Mouse (Mus musculus) left cerebral cortex, adult 2 months (tissue): Measurements from ENCODE around the gene Kcnh5. TPM values are rescaled to one million over a fixed set of nuclear protein-coding genes. Genes with fewer than 3 reads are reported as not detected.

Experiments
- DNase-seq, 2 experiments: peaks; one replicate each; pipeline ENCODE4 v3.0.0; 2021 to 2022; ENCODE audit warnings: low spot score in 2 of 2, mixed read lengths in 1 of 2; ENCODE audit errors: extremely low spot score in 1 of 2
- H3K27ac ChIP-seq: fragments of 200-600 bp; 2 replicates; pipeline ENCODE4 v1.8.1; 2022
- H3K4me3 ChIP-seq: fragments of 200-600 bp; 2 replicates; pipeline ENCODE4 v1.8.1; 2022
- CTCF ChIP-seq: fragments of 200-600 bp; IDR thresholded peaks from 2 replicates; pipeline ENCODE4 v1.8.1; 2022; ENCODE audit warnings: antibody characterized with exemption, mild to moderate bottlenecking, moderate library complexity
- intact Hi-C: fragments of 180-260 bp; cut with DNase I; formaldehyde crosslinking; loops from one replicate; pipeline ENCODE4 v1.15.1; 2025
- total RNA-seq, 2 experiments: library from RNA; stranded (reverse); gene quantifications; 2 replicates each; pipeline ENCODE4 v1.2.3; 2021

Kcnh5 gene
- total RNA-seq, 2 experiments from 2014 or later, result 83.7 to 88.1 TPM

DNA sequence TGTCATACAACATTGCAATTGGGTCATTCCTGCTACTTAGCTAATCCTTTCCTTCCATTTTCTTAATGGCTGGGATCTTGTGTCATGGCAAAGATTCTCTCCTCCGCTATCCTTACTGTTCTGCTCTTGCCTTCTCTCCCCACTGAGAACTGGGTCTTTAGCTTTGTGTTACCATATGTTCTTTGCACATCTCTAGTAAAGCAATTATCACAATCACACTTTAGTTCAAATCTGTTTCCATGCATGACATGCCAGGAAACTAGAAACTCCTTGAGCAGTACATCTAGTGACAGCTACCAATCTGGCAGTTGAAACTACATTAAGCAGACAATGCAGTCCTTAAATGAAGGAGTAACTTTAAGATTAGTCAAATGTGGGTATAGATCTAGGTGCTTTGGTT is 86.2 kb downstream of the Kcnh5 start:
- Histone ChIP-seq H3K27ac (no peak overlapping the region; the same call in 1 of the 2 replicates), H3K4me3 (no peak overlapping the region)
- DNase-seq, result no peak
- intact Hi-C loops, result no loop called here
- no peak for TF ChIP-seq CTCF

DNA sequence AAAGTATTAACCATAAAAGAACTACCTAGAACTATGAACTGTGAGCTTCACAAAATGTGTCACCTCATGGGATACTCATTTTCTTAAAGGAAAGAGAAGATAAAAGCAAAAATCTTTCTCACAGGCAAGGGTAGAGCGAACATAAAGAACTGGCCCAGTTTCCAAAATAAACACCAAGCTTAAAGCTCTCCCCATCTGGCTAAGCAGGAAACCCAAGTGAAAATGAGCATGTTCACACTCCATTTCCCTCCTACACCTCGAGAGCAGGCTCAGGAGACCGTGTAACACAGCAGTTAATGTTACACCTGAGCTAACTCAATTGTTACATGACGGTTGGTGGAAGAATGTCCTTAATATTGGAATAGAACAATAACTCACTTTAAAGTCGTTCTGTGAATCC is 100.0 kb downstream of the Kcnh5 start:
- TF ChIP-seq CTCF, result no peak
- intact Hi-C loops, result loop anchor here (5.0 to 10.0 kb wide), 2 partner anchors 100 to 622 kb away; partner anchors contain the start of gene Kcnh5
- no peak for DNase-seq
- no peak overlapping the region for H3K4me3 ChIP-seq
- H3K27ac ChIP-seq, result peak overlapping the region; percentile 29; the same call in 1 of the 2 replicates

DNA sequence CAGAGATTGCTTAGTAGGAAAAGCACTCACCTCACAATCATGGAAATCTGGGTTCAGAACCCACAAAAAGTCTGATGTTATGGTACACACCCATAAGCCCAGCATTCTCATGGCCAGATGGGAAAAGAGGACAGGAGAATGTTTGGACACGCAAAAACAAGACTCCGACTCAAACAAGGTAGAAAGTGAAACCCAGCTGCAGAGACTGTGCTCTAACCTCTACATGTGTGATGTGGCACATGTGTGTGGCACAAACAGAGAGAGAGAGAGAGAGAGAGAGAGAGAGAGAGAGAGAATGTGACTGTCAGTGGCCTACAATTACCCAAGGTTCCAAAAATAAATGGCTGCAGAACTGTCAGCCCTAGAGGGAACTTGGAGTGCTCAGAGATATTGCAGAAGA is 106.1 kb downstream of the Kcnh5 start:
- intact Hi-C loops, result loop anchor here (10.0 kb wide), 1 partner anchor 616 kb away; no protein-coding TSS in a partner anchor
- Histone ChIP-seq H3K4me3 (no peak overlapping the region), H3K27ac (no peak overlapping the region)
- DNase-seq, result no peak
- no peak for TF ChIP-seq CTCF

DNA sequence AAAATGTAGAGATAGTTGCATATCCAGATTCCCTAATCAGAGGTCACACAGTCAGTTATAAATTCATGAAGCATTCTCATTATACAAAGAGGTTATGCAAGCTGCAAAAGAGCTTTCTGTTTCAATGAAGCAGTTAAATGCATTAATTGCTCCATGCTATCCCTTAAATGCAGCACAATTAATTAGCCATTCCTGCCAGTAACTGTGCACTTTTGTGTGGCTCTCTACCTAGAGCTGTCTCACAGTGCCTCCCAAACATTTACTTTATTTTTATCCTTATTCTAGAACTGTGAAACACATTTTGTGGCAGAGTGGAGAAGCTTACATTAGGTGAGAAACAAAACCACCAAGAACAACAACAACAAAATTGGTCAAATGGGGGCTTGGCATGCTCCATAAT is 114.6 kb downstream of the Kcnh5 start:
- Histone ChIP-seq H3K4me3 (no peak overlapping the region), H3K27ac (no peak overlapping the region)
- intact Hi-C loops, result loop anchor here (5.0 kb wide), 1 partner anchor 110 kb away; no protein-coding TSS in a partner anchor
- no peak for DNase-seq
- no peak for TF ChIP-seq CTCF

DNA sequence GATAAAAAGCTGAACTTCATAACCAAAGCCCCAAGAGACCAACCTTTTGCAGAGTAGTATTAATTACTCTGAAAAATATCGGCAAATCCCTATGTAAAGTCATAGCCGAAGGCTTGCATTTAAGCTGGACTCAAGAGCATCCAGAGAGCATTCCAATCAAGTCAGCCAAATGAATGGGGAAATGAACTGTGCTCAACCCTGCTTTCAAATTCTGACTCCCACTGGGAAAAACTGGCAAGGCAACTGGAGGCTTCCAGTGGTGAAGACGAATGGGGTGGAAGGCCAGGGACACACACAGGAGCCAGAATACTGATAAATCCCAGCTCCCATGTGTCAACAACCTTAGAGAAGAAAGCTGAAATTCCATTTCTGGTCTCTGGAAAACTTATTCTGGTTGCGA is 115.4 kb downstream of the Kcnh5 start:
- Histone ChIP-seq H3K27ac (no peak overlapping the region), H3K4me3 (no peak overlapping the region)
- no peak for TF ChIP-seq CTCF
- intact Hi-C loops, result loop anchor here (5.0 kb wide), 1 partner anchor 109 kb away; no protein-coding TSS in a partner anchor
- DNase-seq, result no peak

DNA sequence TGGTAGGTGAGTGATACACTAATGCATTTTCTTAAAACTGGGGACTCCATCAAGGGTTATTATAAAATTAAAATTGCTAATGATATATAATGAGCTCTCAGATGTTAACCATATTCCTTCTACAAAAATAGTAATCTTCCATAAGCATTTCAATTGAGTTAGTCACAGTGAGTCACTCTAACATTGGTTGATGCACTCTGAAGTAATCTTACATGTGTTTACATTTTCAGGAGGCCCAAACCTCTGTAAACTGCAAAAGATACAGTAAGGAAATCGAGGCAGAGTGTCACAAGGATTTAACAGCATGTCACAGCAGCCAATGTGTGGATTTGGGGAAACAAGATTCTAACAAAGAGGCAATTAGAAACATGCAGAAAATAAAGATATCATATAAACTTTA is 123.4 kb downstream of the Kcnh5 start:
- no peak for DNase-seq
- intact Hi-C loops, result no loop called here
- no peak for TF ChIP-seq CTCF
- Histone ChIP-seq H3K4me3 (no peak overlapping the region), H3K27ac (no peak overlapping the region)

DNA sequence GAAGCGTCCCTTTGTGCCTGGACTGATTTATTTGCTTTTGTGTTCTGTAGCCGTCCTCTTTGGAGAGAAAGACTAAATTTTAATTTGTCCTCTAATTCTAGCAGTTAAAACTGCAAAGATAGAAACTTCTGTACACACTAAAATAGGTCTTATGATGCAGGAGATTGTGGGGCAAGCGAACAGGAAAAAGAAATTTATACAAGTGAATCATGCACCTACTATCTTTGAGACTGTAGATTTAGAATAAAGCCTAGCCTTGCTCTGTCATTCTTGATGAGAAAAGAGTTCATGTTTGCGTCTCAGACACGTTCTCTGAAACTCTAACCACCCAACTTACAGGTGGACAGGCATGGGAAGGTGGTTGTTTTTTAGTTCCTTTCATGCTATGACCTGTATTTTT is 140.4 kb downstream of the Kcnh5 start:
- no peak overlapping the region for H3K4me3 ChIP-seq
- H3K27ac ChIP-seq, result no peak overlapping the region
- intact Hi-C loops, result no loop called here
- no peak for DNase-seq
- no peak for TF ChIP-seq CTCF

DNA sequence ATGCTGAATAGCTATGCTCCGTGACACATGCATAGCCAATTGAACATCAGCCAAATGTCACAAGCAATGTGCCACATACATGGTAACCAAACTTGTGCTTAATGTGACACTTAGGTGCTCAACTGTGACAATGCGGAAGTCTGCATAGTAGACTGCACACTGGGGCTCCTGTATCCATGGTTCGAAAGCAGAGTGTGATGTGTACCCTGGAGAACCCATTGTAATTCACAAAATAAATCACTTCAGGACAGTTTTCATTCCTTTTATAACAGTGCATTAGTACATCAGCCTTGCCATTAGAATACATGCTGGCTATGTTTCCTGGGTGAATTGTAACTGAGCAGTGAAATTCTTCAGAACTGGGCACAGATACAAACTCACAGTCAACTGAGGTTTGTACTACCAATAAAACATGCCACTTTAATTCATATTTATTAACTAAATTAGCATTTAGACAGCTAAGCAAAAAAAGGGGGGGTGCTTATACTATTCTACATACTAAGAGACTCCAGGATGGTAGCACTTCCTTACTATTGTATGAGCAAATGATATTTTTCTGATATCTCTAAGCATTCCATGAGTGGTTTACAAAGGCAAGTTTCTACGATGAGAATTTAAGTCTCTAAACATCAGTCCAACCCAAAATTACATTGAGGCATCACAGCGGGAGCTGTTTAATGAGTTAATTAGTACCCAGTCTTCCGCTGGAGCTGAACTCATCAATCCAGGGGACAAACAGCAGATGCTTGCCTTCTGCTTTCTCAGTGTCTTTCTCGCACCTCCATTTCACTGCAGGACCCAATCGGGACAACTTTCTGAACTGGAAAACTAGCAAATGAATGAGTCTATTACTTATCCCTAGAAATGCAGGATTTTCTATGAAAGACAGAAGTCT is 144.9 kb downstream of the Kcnh5 start:
- no peak overlapping the region for H3K4me3 ChIP-seq
- TF ChIP-seq CTCF, result no peak
- no peak for DNase-seq
- intact Hi-C loops, result no loop called here
- no peak overlapping the region for H3K27ac ChIP-seq

DNA sequence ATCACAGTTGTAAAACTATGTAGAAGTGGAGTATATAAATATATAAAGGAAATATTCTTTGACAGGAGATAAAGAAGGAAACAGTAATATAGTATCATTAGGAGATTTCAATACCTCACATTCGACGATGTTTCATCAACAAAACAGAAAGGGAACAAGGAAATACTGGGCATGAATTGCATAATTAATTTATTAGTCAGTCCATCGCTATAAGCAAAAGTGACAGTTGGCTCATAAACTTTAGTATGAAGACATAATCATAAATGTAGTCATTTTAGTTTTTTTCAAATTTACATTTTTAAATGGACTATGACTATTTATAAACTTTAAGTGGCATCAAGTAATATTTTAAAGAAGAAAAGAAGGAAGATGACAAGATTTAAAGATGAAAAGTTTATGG is 205.9 kb downstream of the Kcnh5 start:
- Histone ChIP-seq H3K4me3 (no peak overlapping the region), H3K27ac (no peak overlapping the region)
- no peak for TF ChIP-seq CTCF
- no peak for DNase-seq
- intact Hi-C loops, result loop anchor here (5.0 kb wide), 1 partner anchor 206 kb away; the partner anchor contains the start of gene Kcnh5

DNA sequence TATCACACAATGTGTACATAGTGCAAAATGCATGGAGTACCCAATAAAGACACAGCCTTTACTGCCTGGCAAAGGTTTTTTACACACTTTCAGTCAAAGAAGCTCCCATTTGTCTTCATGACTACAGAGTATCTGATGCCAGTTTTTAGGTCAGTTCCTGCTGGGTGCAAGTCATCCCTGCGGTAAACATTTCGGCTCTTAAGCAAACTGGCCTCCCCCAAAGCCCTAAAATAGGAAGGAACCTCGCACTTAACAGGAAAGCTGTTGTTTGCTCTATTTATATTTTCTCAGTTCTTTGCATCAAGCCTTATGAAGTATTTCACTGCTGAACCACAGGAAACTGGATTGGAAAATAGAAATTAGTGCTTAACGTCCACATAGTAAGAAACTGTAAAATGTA is 207.7 kb downstream of the Kcnh5 start:
- H3K4me3 ChIP-seq, result no peak overlapping the region
- no peak for DNase-seq
- no peak overlapping the region for H3K27ac ChIP-seq
- intact Hi-C loops, result loop anchor here (5.0 kb wide), 1 partner anchor 637 kb away; no protein-coding TSS in a partner anchor
- TF ChIP-seq CTCF, result no peak

DNA sequence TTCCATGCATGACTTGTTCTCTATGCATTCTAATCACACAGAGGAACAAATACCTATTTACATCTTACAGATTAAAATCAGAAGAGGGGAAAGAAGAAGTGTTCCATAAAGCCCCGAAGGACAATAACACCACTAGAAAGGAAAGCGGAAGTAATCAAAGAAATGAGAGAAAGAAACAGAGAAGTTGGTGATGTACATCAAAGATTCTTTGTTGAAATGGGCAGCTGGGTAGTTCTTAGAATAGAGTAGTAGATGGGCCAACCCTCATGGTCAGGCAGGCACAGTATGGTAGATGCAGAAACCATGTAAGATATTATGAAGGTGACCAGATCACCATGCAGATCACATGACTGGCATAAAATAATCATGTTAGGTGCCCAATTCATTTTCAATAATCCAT is 210.9 kb downstream of the Kcnh5 start:
- intact Hi-C loops, result loop anchor here (5.0 kb wide), 1 partner anchor 634 kb away; no protein-coding TSS in a partner anchor
- no peak overlapping the region for H3K27ac ChIP-seq

DNA sequence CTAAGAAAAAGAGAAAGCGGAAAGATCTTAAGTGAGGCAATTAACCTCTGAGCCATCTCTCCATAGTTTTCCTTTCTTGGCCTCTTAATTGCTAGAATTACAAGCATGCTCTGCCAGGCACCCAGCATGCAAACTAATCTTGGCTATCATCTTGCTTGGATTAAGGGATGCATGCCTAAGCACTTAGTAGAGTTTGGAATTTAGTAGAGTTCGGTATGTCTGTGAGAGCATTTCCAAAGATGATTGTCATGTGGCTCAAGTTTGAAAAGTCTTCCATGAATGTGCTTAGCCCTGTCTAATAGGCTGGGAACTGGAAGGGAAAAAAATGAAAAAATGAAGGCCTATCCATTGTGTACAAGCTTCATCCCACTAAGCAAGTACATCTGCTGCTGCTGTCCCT is 224.5 kb downstream of the Kcnh5 start:
- Histone ChIP-seq H3K27ac (no peak overlapping the region), H3K4me3 (no peak overlapping the region)
- no peak for TF ChIP-seq CTCF
- intact Hi-C loops, result loop anchor here (5.0 kb wide), 2 partner anchors 100 to 110 kb away; no protein-coding TSS in a partner anchor
- no peak for DNase-seq

More for the DNA sequence above, 210.9 kb downstream of the Kcnh5 start:
- no peak overlapping the region for H3K4me3 ChIP-seq
- DNase-seq, result no peak
- TF ChIP-seq CTCF, result no peak
